Mouse (Mus musculus): Measurements from ENCODE around the gene Echdc3. TPM values are rescaled to one million over a fixed set of nuclear protein-coding genes. Genes with fewer than 3 reads are reported as not detected.

Gene Echdc3
- polyA plus RNA-seq, 1 experiment from 2014 or later: 2.0 TPM

GRCm38 (mm10) chr2:6193591-6193973 lies 19.3 kb downstream of the Echdc3 start:
- no peak for ATAC-seq (replicated peaks; ENCODE audit: insufficient number of reproducible peaks, low FRiP score, low TSS enrichment, low read depth)
- Histone ChIP-seq H3K4me2 (ENCODE audit: low read depth, low read length) (no peak overlapping the region), H3K9me3 (replicated peaks; ENCODE audit: control insufficient read depth, low read length) (no peaks in the 10 kb centered on the region), H3K36me3 (replicated peaks; ENCODE audit: control insufficient read depth, insufficient read depth, low read depth, low read length) (no peaks in the 10 kb centered on the region), H3K4me1 (ENCODE audit: control insufficient read depth, insufficient read depth, low read length) (no peaks in the 10 kb centered on the region; the same call in 1 of the 2 replicates), H3K9ac (replicated peaks; ENCODE audit: low read length) (no peak overlapping the region), H3K27ac (replicated peaks; ENCODE audit: low read depth, low read length) (no peak overlapping the region), H3K27me3 (ENCODE audit: control insufficient read depth, insufficient read depth, low read length) (no peaks in the 10 kb centered on the region), H3K4me3 (ENCODE audit: low read depth, low read length) (no peak overlapping the region)
- no peak for DNase-seq (ENCODE audit: low spot score)
- 64% methylated on average over 10 of the region's 10 CpGs for WGBS

GRCm38 (mm10) chr2:6192820-6193590 lies 19.8 kb downstream of the Echdc3 start:
- Histone ChIP-seq H3K27me3 (ENCODE audit: control insufficient read depth, insufficient read depth, low read length) (no peaks in the 10 kb centered on the region), H3K9me3 (replicated peaks; ENCODE audit: control insufficient read depth, low read length) (no peaks in the 10 kb centered on the region), H3K27ac (replicated peaks; ENCODE audit: low read depth, low read length) (no peak overlapping the region), H3K4me1 (ENCODE audit: control insufficient read depth, insufficient read depth, low read length) (no peaks in the 10 kb centered on the region; the same call in 1 of the 2 replicates), H3K4me2 (ENCODE audit: low read depth, low read length) (no peak overlapping the region), H3K4me3 (ENCODE audit: low read depth, low read length) (no peak overlapping the region), H3K9ac (replicated peaks; ENCODE audit: low read length) (no peak overlapping the region), H3K36me3 (replicated peaks; ENCODE audit: control insufficient read depth, insufficient read depth, low read depth, low read length) (no peaks in the 10 kb centered on the region)
- DNase-seq (ENCODE audit: low spot score): peak; percentile 83
- 74% methylated on average over 20 of the region's 20 CpGs for WGBS
- no peak for ATAC-seq (replicated peaks; ENCODE audit: insufficient number of reproducible peaks, low FRiP score, low TSS enrichment, low read depth)

- no peaks in the 10 kb centered on the region for H3K4me1 ChIP-seq (ENCODE audit: control insufficient read depth, insufficient read depth, low read length)
- H3K4me2 ChIP-seq (ENCODE audit: low read depth, low read length): no peak overlapping the region
- 93% methylated on average over 6 of the region's 6 CpGs for WGBS
- DNase-seq (ENCODE audit: low spot score): no peak
- no peaks in the 10 kb centered on the region for H3K36me3 ChIP-seq (replicated peaks; ENCODE audit: control insufficient read depth, insufficient read depth, low read depth, low read length)
- H3K9ac ChIP-seq (replicated peaks; ENCODE audit: low read length): no peak overlapping the region
- H3K27me3 ChIP-seq (ENCODE audit: control insufficient read depth, insufficient read depth, low read length): no peaks in the 10 kb centered on the region
- H3K27ac ChIP-seq (replicated peaks; ENCODE audit: low read depth, low read length): no peak overlapping the region
- no peaks in the 10 kb centered on the region for H3K9me3 ChIP-seq (replicated peaks; ENCODE audit: control insufficient read depth, low read length)
- H3K4me3 ChIP-seq (ENCODE audit: low read depth, low read length): no peak overlapping the region
- no peak for ATAC-seq (replicated peaks; ENCODE audit: insufficient number of reproducible peaks, low FRiP score, low TSS enrichment, low read depth)
These were observed 22.8 kb downstream of the Echdc3 start for GRCm38 (mm10) chr2:6190036-6190435.

GRCm38 (mm10) chr2:6189675-6189998 lies 23.2 kb downstream of the Echdc3 start:
- no peak for ATAC-seq (replicated peaks; ENCODE audit: insufficient number of reproducible peaks, low FRiP score, low TSS enrichment, low read depth)
- H3K9me3 ChIP-seq (replicated peaks; ENCODE audit: control insufficient read depth, low read length): no peaks in the 10 kb centered on the region
- H3K4me3 ChIP-seq (ENCODE audit: low read depth, low read length): no peak overlapping the region
- no peak overlapping the region for H3K4me2 ChIP-seq (ENCODE audit: low read depth, low read length)
- H3K36me3 ChIP-seq (replicated peaks; ENCODE audit: control insufficient read depth, insufficient read depth, low read depth, low read length): no peaks in the 10 kb centered on the region
- no peaks in the 10 kb centered on the region for H3K27me3 ChIP-seq (ENCODE audit: control insufficient read depth, insufficient read depth, low read length)
- H3K4me1 ChIP-seq (ENCODE audit: control insufficient read depth, insufficient read depth, low read length): no peaks in the 10 kb centered on the region
- H3K27ac ChIP-seq (replicated peaks; ENCODE audit: low read depth, low read length): no peak overlapping the region
- DNase-seq (ENCODE audit: low spot score): no peak
- no peak overlapping the region for H3K9ac ChIP-seq (replicated peaks; ENCODE audit: low read length)
- 79% methylated on average over 2 of the region's 2 CpGs for WGBS

- no peak overlapping the region for H3K9ac ChIP-seq (replicated peaks; ENCODE audit: low read length)
- H3K9me3 ChIP-seq (replicated peaks; ENCODE audit: control insufficient read depth, low read length): no peaks in the 10 kb centered on the region
- ATAC-seq (replicated peaks; ENCODE audit: insufficient number of reproducible peaks, low FRiP score, low TSS enrichment, low read depth): no peak
- H3K36me3 ChIP-seq (replicated peaks; ENCODE audit: control insufficient read depth, insufficient read depth, low read depth, low read length): no peaks in the 10 kb centered on the region
- no peak for DNase-seq (ENCODE audit: low spot score)
- no peak overlapping the region for H3K4me3 ChIP-seq (ENCODE audit: low read depth, low read length)
- no peaks in the 10 kb centered on the region for H3K27me3 ChIP-seq (ENCODE audit: control insufficient read depth, insufficient read depth, low read length)
- no peak overlapping the region for H3K4me2 ChIP-seq (ENCODE audit: low read depth, low read length)
- H3K27ac ChIP-seq (replicated peaks; ENCODE audit: low read depth, low read length): no peak overlapping the region
- 82% methylated on average over 11 of the region's 11 CpGs for WGBS
- no peaks in the 10 kb centered on the region for H3K4me1 ChIP-seq (ENCODE audit: control insufficient read depth, insufficient read depth, low read length)
These were observed 23.8 kb downstream of the Echdc3 start for GRCm38 (mm10) chr2:6188891-6189674.

GRCm38 (mm10) chr2:6187418-6187817 lies 25.4 kb downstream of the Echdc3 start:
- no peak overlapping the region for H3K27ac ChIP-seq (replicated peaks; ENCODE audit: low read depth, low read length)
- WGBS: 65% methylated on average over 11 of the region's 11 CpGs

GRCm38 (mm10) chr2:6186913-6187312 lies 25.9 kb downstream of the Echdc3 start:
- Histone ChIP-seq H3K27ac (replicated peaks; ENCODE audit: low read depth, low read length) (no peak overlapping the region), H3K9ac (replicated peaks; ENCODE audit: low read length) (no peak overlapping the region), H3K4me3 (ENCODE audit: low read depth, low read length) (no peak overlapping the region), H3K4me2 (ENCODE audit: low read depth, low read length) (no peak overlapping the region), H3K36me3 (replicated peaks; ENCODE audit: control insufficient read depth, insufficient read depth, low read depth, low read length) (no peaks in the 10 kb centered on the region), H3K4me1 (ENCODE audit: control insufficient read depth, insufficient read depth, low read length) (no peaks in the 10 kb centered on the region), H3K9me3 (replicated peaks; ENCODE audit: control insufficient read depth, low read length) (no peaks in the 10 kb centered on the region), H3K27me3 (ENCODE audit: control insufficient read depth, insufficient read depth, low read length) (no peaks in the 10 kb centered on the region)
- DNase-seq (ENCODE audit: low spot score): no peak
- 53% methylated on average over 4 of the region's 4 CpGs for WGBS
- no peak for ATAC-seq (replicated peaks; ENCODE audit: insufficient number of reproducible peaks, low FRiP score, low TSS enrichment, low read depth)

More at GRCm38 (mm10) chr2:6187418-6187817, 25.4 kb downstream of the Echdc3 start:
- Histone ChIP-seq H3K4me3 (ENCODE audit: low read depth, low read length) (no peak overlapping the region), H3K4me2 (ENCODE audit: low read depth, low read length) (no peak overlapping the region), H3K36me3 (replicated peaks; ENCODE audit: control insufficient read depth, insufficient read depth, low read depth, low read length) (no peaks in the 10 kb centered on the region), H3K4me1 (ENCODE audit: control insufficient read depth, insufficient read depth, low read length) (no peaks in the 10 kb centered on the region), H3K27me3 (ENCODE audit: control insufficient read depth, insufficient read depth, low read length) (no peaks in the 10 kb centered on the region), H3K9ac (replicated peaks; ENCODE audit: low read length) (no peak overlapping the region), H3K9me3 (replicated peaks; ENCODE audit: control insufficient read depth, low read length) (no peaks in the 10 kb centered on the region)
- ATAC-seq (replicated peaks; ENCODE audit: insufficient number of reproducible peaks, low FRiP score, low TSS enrichment, low read depth) (0 out of 2 replicates have a peak, but pooled peaks have one; percentile 11), DNase-seq (ENCODE audit: low spot score) (no peak)

GRCm38 (mm10) chr2:6179749-6180117 lies 33.1 kb downstream of the Echdc3 start:
- Histone ChIP-seq H3K27me3 (ENCODE audit: control insufficient read depth, insufficient read depth, low read length) (no peaks in the 10 kb centered on the region), H3K27ac (replicated peaks; ENCODE audit: low read depth, low read length) (no peak overlapping the region), H3K4me1 (ENCODE audit: control insufficient read depth, insufficient read depth, low read length) (no peaks in the 10 kb centered on the region), H3K4me2 (ENCODE audit: low read depth, low read length) (no peak overlapping the region), H3K9me3 (replicated peaks; ENCODE audit: control insufficient read depth, low read length) (no peaks in the 10 kb centered on the region), H3K36me3 (replicated peaks; ENCODE audit: control insufficient read depth, insufficient read depth, low read depth, low read length) (no peaks in the 10 kb centered on the region), H3K9ac (replicated peaks; ENCODE audit: low read length) (no peak overlapping the region), H3K4me3 (ENCODE audit: low read depth, low read length) (no peak overlapping the region)
- ATAC-seq (replicated peaks; ENCODE audit: insufficient number of reproducible peaks, low FRiP score, low TSS enrichment, low read depth): no peak
- DNase-seq (ENCODE audit: low spot score): no peak
- 69% methylated on average over 1 of the region's 1 CpGs for WGBS

Data from embryonic facial prominence, embryonic 11.5 days (tissue).